Mouse (Mus musculus): ENCODE results near the gene Mrpl35. TPM values are rescaled to one million over a fixed set of nuclear protein-coding genes. Genes with fewer than 3 reads are reported as not detected.
"Not testable (repeated sequence)": the region's sequence is repeated elsewhere in the genome, so short reads cannot be mapped to it uniquely, and the experiment has no call there.

Gene Mrpl35
- 61.9 and 63.6 TPM in 2 replicates for polyA plus RNA-seq (2014; fragmentation: Nextera tagmentation; extraction: Ambion mirVana)

DNA sequence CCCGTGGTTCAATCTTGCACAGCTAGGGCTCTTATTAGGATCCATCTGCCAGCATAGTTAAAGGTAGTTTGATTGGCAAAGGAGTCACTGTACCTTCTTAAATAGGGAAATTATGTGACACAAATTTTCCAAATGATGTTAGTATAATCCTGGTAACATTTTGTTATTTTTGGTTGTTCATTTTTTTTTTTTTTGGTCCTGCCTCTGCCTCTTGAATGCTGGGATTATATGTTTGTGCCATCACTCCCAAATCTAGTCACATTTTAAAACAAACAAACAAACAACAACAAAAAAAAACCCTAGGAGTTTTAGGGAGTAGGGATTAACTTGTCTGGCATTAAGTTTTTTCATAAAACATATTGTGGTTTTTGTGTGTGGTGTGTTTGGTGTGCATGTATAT lies at the start of gene Mrpl35:
TSS of gene Mrpl35 (minus strand) at position 101 of the 400 bp plus-strand sequence.
- no peak within 1 kb of the TSS for H3K4me2 ChIP-seq (ENCODE audit: low read depth, low read length)

DNA sequence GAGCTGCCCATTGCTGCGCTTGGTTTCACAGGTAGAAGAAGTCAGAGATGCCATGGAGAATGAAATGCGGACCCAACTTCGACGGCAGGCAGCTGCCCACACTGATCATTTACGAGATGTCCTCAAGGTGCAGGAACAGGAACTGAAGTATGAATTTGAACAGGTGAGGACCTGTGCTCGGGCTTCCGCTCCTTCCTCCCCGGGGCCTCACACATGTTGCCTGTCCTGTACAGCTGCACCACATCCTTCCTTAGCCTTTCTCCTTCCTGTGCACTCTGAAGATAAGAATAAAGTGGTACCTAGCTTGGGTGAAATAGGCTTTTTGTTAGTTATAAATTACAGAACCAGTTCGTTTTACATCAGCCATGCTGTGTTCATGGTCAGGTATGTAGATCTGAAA lies 44.6 kb upstream of the Mrpl35 start:
- Histone ChIP-seq H3K4me1 (ENCODE audit: control insufficient read depth, insufficient read depth, low read length) (no peaks in the 10 kb centered on the region), H3K9ac (ENCODE audit: low read depth, low read length) (no peak overlapping the region), H3K36me3 (ENCODE audit: control insufficient read depth, insufficient read depth, low read length) (peaks cover 88% of the 10 kb centered on the region), H3K27me3 (replicated peaks; ENCODE audit: control insufficient read depth, insufficient read depth, low read length) (no peaks in the 10 kb centered on the region), H3K27ac (replicated peaks; ENCODE audit: low read depth, low read length) (no peak overlapping the region), H3K4me2 (ENCODE audit: low read depth, low read length) (no peak overlapping the region), H3K9me3 (ENCODE audit: control insufficient read depth, low read length) (no peaks in the 10 kb centered on the region), H3K4me3 (ENCODE audit: low read depth, low read length) (no peak overlapping the region)
- ATAC-seq (ENCODE audit: low read depth) (no peak), DNase-seq (ENCODE audit: low spot score) (no peak)
- 96% methylated on average over 9 of the region's 9 CpGs for WGBS

More for the DNA sequence above, at the start of gene Mrpl35:
- no peak within 1 kb of the TSS for H3K4me3 ChIP-seq (ENCODE audit: low read depth, low read length)
- no peaks in the 10 kb centered on the region for H3K36me3 ChIP-seq (ENCODE audit: control insufficient read depth, insufficient read depth, low read length)
- H3K4me1 ChIP-seq (ENCODE audit: control insufficient read depth, insufficient read depth, low read length) = peaks cover 8% of the 10 kb centered on the region
- H3K27me3 ChIP-seq (replicated peaks; ENCODE audit: control insufficient read depth, insufficient read depth, low read length) = no peaks in the 10 kb centered on the region
- H3K9ac ChIP-seq (ENCODE audit: low read depth, low read length) = no peak within 1 kb of the TSS
- DNase-seq (ENCODE audit: low spot score) (no peak), ATAC-seq (ENCODE audit: low read depth) (no peak)
- 45% methylated on average over 1 of the region's 1 CpGs for WGBS
- H3K9me3 ChIP-seq (ENCODE audit: control insufficient read depth, low read length) = no peaks in the 10 kb centered on the region
- H3K27ac ChIP-seq (replicated peaks; ENCODE audit: low read depth, low read length) = no peak within 1 kb of the TSS

DNA sequence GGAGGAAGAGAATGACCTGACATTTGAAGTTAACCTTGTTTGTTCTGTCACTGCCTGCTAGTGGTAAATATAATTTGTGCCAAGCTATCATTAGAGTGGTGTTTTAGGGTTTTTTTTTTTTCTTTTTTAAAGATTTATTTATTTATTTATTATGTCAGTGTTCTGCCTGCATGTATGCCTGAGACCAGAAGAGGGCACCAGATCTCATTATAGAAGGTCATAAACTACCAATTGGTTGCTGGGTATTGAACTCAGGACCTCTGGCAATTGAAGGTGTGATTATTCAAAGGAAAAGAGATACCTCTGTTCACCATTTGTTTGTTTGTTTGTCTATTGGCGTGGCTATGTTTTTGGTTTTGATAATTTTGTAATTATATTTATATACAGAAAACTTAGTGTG lies 42.0 kb upstream of the Mrpl35 start:
- Histone ChIP-seq H3K36me3 (ENCODE audit: control insufficient read depth, insufficient read depth, low read length) (peaks cover 89% of the 10 kb centered on the region), H3K27ac (replicated peaks; ENCODE audit: low read depth, low read length) (no peak overlapping the region), H3K9ac (ENCODE audit: low read depth, low read length) (no peak overlapping the region), H3K4me1 (ENCODE audit: control insufficient read depth, insufficient read depth, low read length) (no peaks in the 10 kb centered on the region), H3K4me2 (ENCODE audit: low read depth, low read length) (no peak overlapping the region), H3K27me3 (replicated peaks; ENCODE audit: control insufficient read depth, insufficient read depth, low read length) (no peaks in the 10 kb centered on the region), H3K9me3 (ENCODE audit: control insufficient read depth, low read length) (no peaks in the 10 kb centered on the region), H3K4me3 (ENCODE audit: low read depth, low read length) (no peak overlapping the region)
- ATAC-seq (ENCODE audit: low read depth) = no peak
- peak; percentile 5 for DNase-seq (ENCODE audit: low spot score)
- WGBS = 90% methylated on average over 1 of the region's 1 CpGs

DNA sequence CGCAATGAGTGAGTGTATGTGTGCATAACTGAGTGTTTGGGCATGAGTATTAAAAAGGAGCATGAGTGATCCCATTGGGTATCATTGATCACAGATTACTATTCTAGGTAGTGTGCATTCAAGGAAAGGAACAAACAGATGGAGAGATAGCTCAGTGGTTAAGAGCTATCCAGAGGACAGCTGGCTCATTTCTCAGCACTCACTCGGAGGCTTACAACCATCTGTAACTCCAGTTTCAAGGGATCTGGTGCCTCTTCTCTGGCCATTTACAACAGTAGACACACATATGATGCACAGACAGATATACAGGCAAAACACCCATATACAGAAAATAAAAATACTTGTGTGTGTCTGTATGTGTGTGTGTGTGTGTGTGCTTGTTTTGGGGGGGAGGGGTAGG lies 41.0 kb upstream of the Mrpl35 start:
- H3K36me3 ChIP-seq (ENCODE audit: control insufficient read depth, insufficient read depth, low read length) = peaks cover 89% of the 10 kb centered on the region
- no peak overlapping the region for H3K27ac ChIP-seq (replicated peaks; ENCODE audit: low read depth, low read length)
- H3K9ac ChIP-seq (ENCODE audit: low read depth, low read length) = no peak overlapping the region
- no peaks in the 10 kb centered on the region for H3K27me3 ChIP-seq (replicated peaks; ENCODE audit: control insufficient read depth, insufficient read depth, low read length)
- H3K4me3 ChIP-seq (ENCODE audit: low read depth, low read length) = no peak overlapping the region
- ATAC-seq (ENCODE audit: low read depth) (no peak), DNase-seq (ENCODE audit: low spot score) (no peak)
- H3K4me2 ChIP-seq (ENCODE audit: low read depth, low read length) = no peak overlapping the region
- H3K4me1 ChIP-seq (ENCODE audit: control insufficient read depth, insufficient read depth, low read length) = no peaks in the 10 kb centered on the region
- 88% methylated on average over 2 of the region's 2 CpGs for WGBS
- H3K9me3 ChIP-seq (ENCODE audit: control insufficient read depth, low read length) = no peaks in the 10 kb centered on the region

DNA sequence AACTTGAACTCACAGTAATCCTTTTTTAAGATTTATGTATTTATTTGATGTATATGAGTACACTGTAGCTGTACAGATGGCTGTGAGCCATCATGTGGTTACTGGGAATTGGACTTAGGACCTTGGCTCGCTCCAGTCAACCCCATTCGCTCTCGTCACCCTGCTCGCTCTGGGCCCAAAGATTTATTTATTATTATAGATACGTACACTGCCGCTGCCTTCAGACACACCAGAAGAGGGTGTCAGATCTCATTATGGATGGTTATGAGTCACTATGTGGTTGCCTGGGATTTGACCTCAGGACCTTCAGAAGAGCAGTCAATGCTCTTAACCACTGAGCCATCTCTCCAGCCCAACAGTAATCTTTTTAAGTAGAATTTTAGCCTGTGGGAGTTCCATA lies 20.1 kb upstream of the Mrpl35 start:
- peaks cover 48% of the 10 kb centered on the region for H3K36me3 ChIP-seq (ENCODE audit: control insufficient read depth, insufficient read depth, low read length)

DNA sequence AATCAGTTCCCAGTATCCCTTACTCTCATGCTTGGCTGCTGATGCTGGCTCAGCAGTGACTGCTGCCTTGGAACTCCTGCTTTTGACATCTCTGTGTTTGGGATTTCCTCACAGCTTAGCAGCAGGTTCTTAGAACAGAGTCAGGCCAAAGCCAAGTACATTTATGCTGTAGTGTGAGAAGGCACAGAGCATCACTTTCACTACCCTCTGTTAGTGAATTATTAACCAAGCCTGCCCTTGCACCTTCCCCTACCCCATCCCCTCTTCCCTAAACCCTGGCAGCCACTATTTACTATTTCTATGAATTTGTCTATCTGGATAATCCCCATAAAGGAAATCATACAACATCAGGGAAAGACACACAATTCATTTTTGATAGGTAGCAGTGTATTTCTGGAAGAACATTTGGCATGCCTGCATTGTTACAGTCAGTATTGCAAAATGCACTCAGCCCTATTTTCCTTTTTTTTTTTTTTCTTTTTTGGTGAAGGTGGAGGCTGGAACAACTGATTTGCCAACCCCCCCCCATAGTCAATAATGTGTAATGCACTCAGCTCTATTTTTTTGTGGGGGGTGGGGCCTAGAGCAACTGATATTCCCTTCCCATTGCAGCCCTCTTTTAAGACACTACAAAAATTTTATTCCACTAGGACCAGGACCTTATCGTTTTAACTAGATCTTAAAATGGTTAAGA lies 14.0 kb upstream of the Mrpl35 start:
- Histone ChIP-seq H3K4me1 (ENCODE audit: control insufficient read depth, insufficient read depth, low read length) (no peaks in the 10 kb centered on the region), H3K4me3 (ENCODE audit: low read depth, low read length) (no peak overlapping the region), H3K27ac (replicated peaks; ENCODE audit: low read depth, low read length) (no peak overlapping the region), H3K36me3 (ENCODE audit: control insufficient read depth, insufficient read depth, low read length) (peaks cover 17% of the 10 kb centered on the region; the same call in 1 of the 2 replicates), H3K27me3 (replicated peaks; ENCODE audit: control insufficient read depth, insufficient read depth, low read length) (no peaks in the 10 kb centered on the region), H3K9ac (ENCODE audit: low read depth, low read length) (no peak overlapping the region), H3K9me3 (ENCODE audit: control insufficient read depth, low read length) (no peaks in the 10 kb centered on the region), H3K4me2 (ENCODE audit: low read depth, low read length) (no peak overlapping the region)
- DNase-seq (ENCODE audit: low spot score) (no peak), ATAC-seq (ENCODE audit: low read depth) (no peak)
- WGBS = 100% methylated on average over 1 of the region's 1 CpGs

More for the DNA sequence above, 20.1 kb upstream of the Mrpl35 start:
- H3K27me3 ChIP-seq (replicated peaks; ENCODE audit: control insufficient read depth, insufficient read depth, low read length); DNase-seq (ENCODE audit: low spot score); ATAC-seq (ENCODE audit: low read depth); H3K4me2 ChIP-seq (ENCODE audit: low read depth, low read length); H3K27ac ChIP-seq (replicated peaks; ENCODE audit: low read depth, low read length); H3K9me3 ChIP-seq (ENCODE audit: control insufficient read depth, low read length); H3K9ac ChIP-seq (ENCODE audit: low read depth, low read length); H3K4me3 ChIP-seq (ENCODE audit: low read depth, low read length); H3K4me1 ChIP-seq (ENCODE audit: control insufficient read depth, insufficient read depth, low read length): not testable (repeated sequence)
- 92% methylated on average over 6 of the region's 6 CpGs for WGBS

DNA sequence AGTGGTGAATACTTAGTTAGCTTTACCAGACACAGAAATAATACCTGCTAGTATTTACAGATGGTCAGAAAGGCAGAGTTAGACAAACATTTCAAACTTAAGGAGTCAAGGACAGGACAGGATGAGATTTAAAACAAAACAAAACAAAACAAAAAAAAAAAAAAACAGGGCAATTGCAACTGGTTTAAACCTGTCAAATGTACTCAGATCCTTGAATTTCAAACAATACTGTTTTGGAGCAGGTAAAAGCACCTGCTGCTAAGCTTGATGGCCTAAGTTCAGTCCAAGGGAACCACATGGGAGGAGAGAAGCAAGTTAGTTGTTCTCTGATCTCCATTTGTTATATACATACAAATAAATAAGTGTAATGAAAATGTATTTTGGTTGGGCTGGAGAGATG lies 13.0 kb upstream of the Mrpl35 start:
- no peak for ATAC-seq (ENCODE audit: low read depth)
- Histone ChIP-seq H3K4me1 (ENCODE audit: control insufficient read depth, insufficient read depth, low read length) (no peaks in the 10 kb centered on the region), H3K9ac (ENCODE audit: low read depth, low read length) (no peak overlapping the region), H3K27me3 (replicated peaks; ENCODE audit: control insufficient read depth, insufficient read depth, low read length) (no peaks in the 10 kb centered on the region), H3K4me2 (ENCODE audit: low read depth, low read length) (no peak overlapping the region), H3K9me3 (ENCODE audit: control insufficient read depth, low read length) (no peaks in the 10 kb centered on the region), H3K36me3 (ENCODE audit: control insufficient read depth, insufficient read depth, low read length) (peaks cover 9% of the 10 kb centered on the region; the same call in 1 of the 2 replicates), H3K27ac (replicated peaks; ENCODE audit: low read depth, low read length) (no peak overlapping the region), H3K4me3 (ENCODE audit: low read depth, low read length) (no peak overlapping the region)
- no peak for DNase-seq (ENCODE audit: low spot score)

DNA sequence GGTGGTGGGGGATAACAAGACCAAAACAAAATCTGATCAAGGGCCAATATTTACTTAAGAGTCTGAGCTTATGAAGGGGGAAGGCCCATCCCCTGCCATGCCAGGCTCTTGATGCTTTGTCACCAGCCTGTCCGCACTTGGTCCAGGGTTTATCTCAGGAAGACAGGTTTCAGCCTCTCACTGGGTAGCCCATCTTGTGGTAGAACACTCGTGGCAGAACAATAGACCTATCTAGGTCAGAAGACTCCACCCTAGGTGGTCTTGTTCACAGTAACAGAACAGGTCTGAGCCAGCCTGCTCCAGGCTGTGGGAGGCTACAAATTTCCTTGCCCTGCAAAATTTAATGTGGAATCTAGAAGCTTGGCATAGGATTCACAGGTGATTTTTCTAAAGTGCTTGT lies 10.0 kb upstream of the Mrpl35 start:
- no peak overlapping the region for H3K4me3 ChIP-seq (ENCODE audit: low read depth, low read length)
- H3K27me3 ChIP-seq (replicated peaks; ENCODE audit: control insufficient read depth, insufficient read depth, low read length) = no peaks in the 10 kb centered on the region
- H3K4me2 ChIP-seq (ENCODE audit: low read depth, low read length) = no peak overlapping the region
- no peak overlapping the region for H3K27ac ChIP-seq (replicated peaks; ENCODE audit: low read depth, low read length)
- 89% methylated on average over 2 of the region's 2 CpGs for WGBS
- H3K36me3 ChIP-seq (ENCODE audit: control insufficient read depth, insufficient read depth, low read length) = 0 out of 2 replicates have a peak, but pooled peaks cover 10% of the 10 kb centered on the region
- no peaks in the 10 kb centered on the region for H3K9me3 ChIP-seq (ENCODE audit: control insufficient read depth, low read length)
- ATAC-seq (ENCODE audit: low read depth) = no peak
- H3K4me1 ChIP-seq (ENCODE audit: control insufficient read depth, insufficient read depth, low read length) = peaks cover 8% of the 10 kb centered on the region
- no peak overlapping the region for H3K9ac ChIP-seq (ENCODE audit: low read depth, low read length)
- DNase-seq (ENCODE audit: low spot score) = no peak

DNA sequence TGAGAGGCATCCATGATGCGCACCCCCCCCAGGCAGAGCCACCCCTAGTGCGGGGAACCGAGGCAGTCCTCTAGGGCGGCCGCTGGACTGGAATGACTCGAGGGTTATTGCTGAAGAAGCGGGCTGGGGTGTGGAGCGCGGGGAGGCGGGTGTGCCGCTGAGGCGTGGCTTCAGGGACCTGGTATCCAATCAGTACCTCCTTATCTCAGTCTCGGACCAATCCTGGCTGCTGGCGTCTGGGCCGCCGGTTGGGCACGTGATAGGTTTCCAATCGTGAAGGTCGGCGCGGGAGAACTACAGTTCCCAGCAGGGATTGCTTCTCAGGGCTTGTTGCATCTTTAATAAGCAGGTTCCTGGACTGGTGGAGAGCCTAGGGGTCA lies 4.8 kb upstream of the Mrpl35 start:
- peak; percentile 99 for DNase-seq (ENCODE audit: low spot score)
- Histone ChIP-seq H3K9ac (ENCODE audit: low read depth, low read length) (peak overlapping the region; percentile 91), H3K36me3 (ENCODE audit: control insufficient read depth, insufficient read depth, low read length) (0 out of 2 replicates have a peak, but pooled peaks cover 10% of the 10 kb centered on the region), H3K27ac (replicated peaks; ENCODE audit: low read depth, low read length) (peak overlapping the region; percentile 91), H3K4me1 (ENCODE audit: control insufficient read depth, insufficient read depth, low read length) (peaks cover 8% of the 10 kb centered on the region), H3K4me3 (ENCODE audit: low read depth, low read length) (peak overlapping the region; percentile 98), H3K27me3 (replicated peaks; ENCODE audit: control insufficient read depth, insufficient read depth, low read length) (no peaks in the 10 kb centered on the region), H3K9me3 (ENCODE audit: control insufficient read depth, low read length) (no peaks in the 10 kb centered on the region), H3K4me2 (ENCODE audit: low read depth, low read length) (peak overlapping the region; percentile 79)
- peak; percentile 99 for ATAC-seq (ENCODE audit: low read depth)
- 0% methylated on average over 21 of the region's 21 CpGs for whole genome bisulfite sequencing
